Mouse (Mus musculus): Measurements from ENCODE around the gene Apol9a.
A peak's percentile ranks its signal among the peaks of the same experiment; 100 is the strongest.

GRCm38 (mm10) chr15:77359084-77359483, 51.9 kb downstream of the Apol9a start:
- TF ChIP-seq CTCF (conservative IDR thresholded peaks at IDR 0.05; ENCODE audit: low read length) (no peak; the same call in 1 of the 2 replicates), NANOG (IDR thresholded peaks at IDR 0.05; ENCODE audit: borderline replicate concordance, low read length) (peak; percentile 68; the same call in 1 of the 2 replicates)
